Mouse (Mus musculus): ENCODE data around the gene Rybp. TPM values are rescaled to one million over a fixed set of nuclear protein-coding genes. Genes with fewer than 3 reads are reported as not detected.

The Rybp gene
- polyA plus RNA-seq, 1 experiment = 28.6 TPM

DNA sequence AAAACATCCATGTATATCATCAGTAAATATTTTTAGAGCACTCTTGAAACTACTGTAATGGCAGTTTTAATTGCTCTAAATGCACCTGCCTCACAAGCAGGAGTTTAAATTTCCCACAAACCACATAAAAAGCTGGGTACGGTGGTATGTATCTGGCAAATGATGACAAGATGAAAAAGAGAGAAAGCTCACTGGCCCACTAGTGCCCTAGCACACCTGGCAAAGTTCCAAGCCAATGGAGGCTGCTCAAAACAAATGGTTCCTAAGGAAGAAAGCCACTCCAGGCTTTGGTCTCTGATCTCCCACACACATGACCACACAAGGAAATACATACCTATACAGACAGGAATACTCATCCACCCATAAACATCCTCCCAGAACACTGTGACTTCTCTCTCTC is 31.9 kb downstream of the Rybp start:
- TF ChIP-seq POLR2A (IDR thresholded peaks at IDR 0.05; ENCODE audit: control insufficient read depth, extremely low read depth, insufficient read depth, low read length, poor library complexity) = no peak
- no peak for TF ChIP-seq CTCF (IDR thresholded peaks at IDR 0.05; ENCODE audit: borderline replicate concordance, control insufficient read depth, extremely low read depth, insufficient read depth, low read length, poor library complexity)
- peaks cover 13% of the 10 kb centered on the region for H3K4me1 ChIP-seq (replicated peaks; ENCODE audit: control insufficient read depth, insufficient read depth, low read length)
- H3K36me3 ChIP-seq (ENCODE audit: control insufficient read depth, insufficient read depth, low read length) = no peaks in the 10 kb centered on the region
- H3K27me3 ChIP-seq (ENCODE audit: control insufficient read depth, insufficient read depth, low read length) = no peaks in the 10 kb centered on the region
- 3% methylated on average over 1 of the region's 1 CpGs for WGBS
- no peak overlapping the region for H3K4me3 ChIP-seq (ENCODE audit: control insufficient read depth, insufficient read depth, low read length)
- H3K27ac ChIP-seq (ENCODE audit: control insufficient read depth, insufficient read depth, low read length) = no peak overlapping the region
- peak; percentile 44 for DNase-seq

DNA sequence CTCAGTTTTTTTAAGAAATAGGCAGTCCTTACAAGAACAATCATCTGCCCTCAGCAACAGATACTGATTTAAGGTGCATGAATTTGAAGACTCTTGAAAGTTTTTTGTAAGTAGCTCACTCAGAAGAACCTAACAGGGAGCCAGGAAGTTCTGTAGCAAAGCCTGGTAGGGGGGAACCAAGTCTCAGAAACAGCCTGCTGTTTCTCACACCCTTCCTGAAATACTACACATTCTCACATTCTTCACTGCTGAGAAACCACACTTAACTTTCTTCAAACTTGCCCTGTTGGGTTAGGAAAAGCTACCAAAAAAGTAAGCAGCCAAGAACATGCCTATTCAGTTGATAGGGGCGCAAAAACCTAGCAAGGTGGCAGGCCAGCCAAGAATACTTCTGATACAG is 32.6 kb downstream of the Rybp start:
- Histone ChIP-seq H3K27ac (ENCODE audit: control insufficient read depth, insufficient read depth, low read length) (no peak overlapping the region; the same call in 1 of the 2 replicates), H3K4me3 (ENCODE audit: control insufficient read depth, insufficient read depth, low read length) (no peak overlapping the region), H3K4me1 (replicated peaks; ENCODE audit: control insufficient read depth, insufficient read depth, low read length) (peaks cover 13% of the 10 kb centered on the region), H3K36me3 (ENCODE audit: control insufficient read depth, insufficient read depth, low read length) (no peaks in the 10 kb centered on the region), H3K27me3 (ENCODE audit: control insufficient read depth, insufficient read depth, low read length) (no peaks in the 10 kb centered on the region)
- TF ChIP-seq POLR2A (IDR thresholded peaks at IDR 0.05; ENCODE audit: control insufficient read depth, extremely low read depth, insufficient read depth, low read length, poor library complexity) (no peak), CTCF (IDR thresholded peaks at IDR 0.05; ENCODE audit: borderline replicate concordance, control insufficient read depth, extremely low read depth, insufficient read depth, low read length, poor library complexity) (no peak)
- peak; percentile 7 for DNase-seq
- 59% methylated on average over 1 of the region's 1 CpGs for WGBS

DNA sequence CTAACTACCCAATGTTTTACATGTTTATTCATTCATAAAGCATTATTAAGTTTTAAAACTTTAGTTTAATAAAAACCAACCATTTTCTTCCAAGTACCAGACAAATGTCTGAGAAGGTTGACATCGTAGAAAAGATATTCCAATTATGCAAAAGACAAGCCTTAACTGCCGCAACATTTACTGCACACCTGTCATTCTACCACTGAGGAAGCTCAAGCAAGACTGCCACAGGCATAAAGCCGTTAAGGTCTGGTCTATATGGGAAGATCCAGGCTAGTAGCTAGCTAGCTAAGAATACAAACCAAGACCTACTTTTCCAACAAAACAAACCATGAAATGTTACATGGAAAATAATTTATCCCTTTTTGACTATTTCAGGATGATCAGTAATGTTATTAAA is 42.8 kb downstream of the Rybp start:
- no peaks in the 10 kb centered on the region for H3K4me1 ChIP-seq (replicated peaks; ENCODE audit: control insufficient read depth, insufficient read depth, low read length)
- DNase-seq = no peak
- H3K27me3 ChIP-seq (ENCODE audit: control insufficient read depth, insufficient read depth, low read length) = no peaks in the 10 kb centered on the region
- H3K27ac ChIP-seq (ENCODE audit: control insufficient read depth, insufficient read depth, low read length) = no peak overlapping the region
- no peaks in the 10 kb centered on the region for H3K36me3 ChIP-seq (ENCODE audit: control insufficient read depth, insufficient read depth, low read length)
- H3K4me3 ChIP-seq (ENCODE audit: control insufficient read depth, insufficient read depth, low read length) = no peak overlapping the region
- TF ChIP-seq POLR2A (IDR thresholded peaks at IDR 0.05; ENCODE audit: control insufficient read depth, extremely low read depth, insufficient read depth, low read length, poor library complexity) = no peak
- no peak for TF ChIP-seq CTCF (IDR thresholded peaks at IDR 0.05; ENCODE audit: borderline replicate concordance, control insufficient read depth, extremely low read depth, insufficient read depth, low read length, poor library complexity)
- WGBS = 88% methylated on average over 3 of the region's 3 CpGs

DNA sequence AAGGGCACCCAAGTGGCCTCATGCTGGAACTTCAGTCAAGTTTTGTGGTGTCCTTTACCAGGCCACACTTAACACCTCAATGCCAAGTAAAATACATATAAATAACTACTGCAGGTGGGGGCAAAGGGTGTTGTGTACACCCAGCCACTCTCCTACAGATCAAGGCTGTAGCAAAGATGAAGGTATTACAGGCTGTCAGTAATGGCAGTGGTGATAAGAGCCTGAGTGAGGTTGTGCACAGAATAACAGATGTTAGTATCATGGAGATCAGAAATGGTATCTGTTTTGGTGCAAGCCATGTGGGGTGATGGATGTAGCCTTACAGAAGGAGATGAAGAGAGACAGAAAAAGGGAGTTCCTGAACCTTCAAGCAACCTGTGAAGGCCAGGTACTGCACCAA is 52.2 kb downstream of the Rybp start:
- no peak for TF ChIP-seq POLR2A (IDR thresholded peaks at IDR 0.05; ENCODE audit: control insufficient read depth, extremely low read depth, insufficient read depth, low read length, poor library complexity)
- TF ChIP-seq CTCF (IDR thresholded peaks at IDR 0.05; ENCODE audit: borderline replicate concordance, control insufficient read depth, extremely low read depth, insufficient read depth, low read length, poor library complexity) = no peak
- DNase-seq = no peak
- Histone ChIP-seq H3K36me3 (ENCODE audit: control insufficient read depth, insufficient read depth, low read length) (0 out of 2 replicates have a peak, but pooled peaks cover 5% of the 10 kb centered on the region), H3K27ac (ENCODE audit: control insufficient read depth, insufficient read depth, low read length) (no peak overlapping the region), H3K4me3 (ENCODE audit: control insufficient read depth, insufficient read depth, low read length) (no peak overlapping the region), H3K4me1 (replicated peaks; ENCODE audit: control insufficient read depth, insufficient read depth, low read length) (peaks cover 2% of the 10 kb centered on the region; the same call in 1 of the 2 replicates), H3K27me3 (ENCODE audit: control insufficient read depth, insufficient read depth, low read length) (no peaks in the 10 kb centered on the region)

DNA sequence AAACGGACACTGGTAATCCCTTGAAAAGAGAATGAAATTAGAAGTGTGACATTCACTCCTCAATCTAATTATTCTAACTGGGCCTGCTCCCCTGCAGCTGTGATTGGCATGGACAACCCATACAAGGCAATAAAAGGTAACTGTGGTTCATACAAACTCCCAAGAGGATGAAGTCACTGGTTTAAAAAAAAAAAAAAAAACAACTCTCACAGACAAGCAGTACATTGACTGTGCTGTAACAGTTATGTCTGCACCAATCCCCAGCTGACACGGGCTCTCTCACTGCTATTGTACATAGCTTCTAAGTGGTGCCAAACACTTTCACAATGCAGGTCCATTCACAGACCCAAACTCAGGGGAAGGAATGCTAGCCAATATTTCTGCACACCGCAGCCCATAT is 53.8 kb downstream of the Rybp start:
- Histone ChIP-seq H3K27me3 (ENCODE audit: control insufficient read depth, insufficient read depth, low read length) (no peaks in the 10 kb centered on the region), H3K4me3 (ENCODE audit: control insufficient read depth, insufficient read depth, low read length) (no peak overlapping the region), H3K4me1 (replicated peaks; ENCODE audit: control insufficient read depth, insufficient read depth, low read length) (peaks cover 2% of the 10 kb centered on the region; the same call in 1 of the 2 replicates), H3K36me3 (ENCODE audit: control insufficient read depth, insufficient read depth, low read length) (0 out of 2 replicates have a peak, but pooled peaks cover 5% of the 10 kb centered on the region), H3K27ac (ENCODE audit: control insufficient read depth, insufficient read depth, low read length) (no peak overlapping the region)
- DNase-seq = no peak
- 91% methylated on average over 3 of the region's 3 CpGs for WGBS
- TF ChIP-seq POLR2A (IDR thresholded peaks at IDR 0.05; ENCODE audit: control insufficient read depth, extremely low read depth, insufficient read depth, low read length, poor library complexity) (no peak), CTCF (IDR thresholded peaks at IDR 0.05; ENCODE audit: borderline replicate concordance, control insufficient read depth, extremely low read depth, insufficient read depth, low read length, poor library complexity) (no peak)

DNA sequence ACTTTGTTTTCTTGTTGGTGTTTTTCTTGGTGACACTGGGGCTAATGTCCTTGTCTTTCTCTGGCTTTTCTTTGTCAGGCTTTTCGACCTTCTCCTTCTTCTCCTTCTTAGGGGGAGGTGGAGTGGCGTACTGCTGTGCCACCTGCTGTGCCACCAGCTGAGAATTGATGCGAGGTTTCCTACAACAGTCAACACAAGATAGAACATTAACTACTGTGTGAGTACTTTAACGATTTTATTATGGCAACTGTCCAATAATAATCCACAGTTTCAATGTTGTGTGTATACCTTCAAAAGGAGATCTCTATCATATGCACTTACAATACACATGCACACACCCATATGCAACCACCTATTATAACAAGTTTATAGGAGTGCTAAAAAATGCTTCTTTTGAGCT is 54.2 kb downstream of the Rybp start:
- Histone ChIP-seq H3K4me1 (replicated peaks; ENCODE audit: control insufficient read depth, insufficient read depth, low read length) (peaks cover 2% of the 10 kb centered on the region; the same call in 1 of the 2 replicates), H3K27ac (ENCODE audit: control insufficient read depth, insufficient read depth, low read length) (no peak overlapping the region), H3K27me3 (ENCODE audit: control insufficient read depth, insufficient read depth, low read length) (no peaks in the 10 kb centered on the region), H3K4me3 (ENCODE audit: control insufficient read depth, insufficient read depth, low read length) (no peak overlapping the region), H3K36me3 (ENCODE audit: control insufficient read depth, insufficient read depth, low read length) (0 out of 2 replicates have a peak, but pooled peaks cover 5% of the 10 kb centered on the region)
- DNase-seq = no peak
- no peak for TF ChIP-seq CTCF (IDR thresholded peaks at IDR 0.05; ENCODE audit: borderline replicate concordance, control insufficient read depth, extremely low read depth, insufficient read depth, low read length, poor library complexity)
- TF ChIP-seq POLR2A (IDR thresholded peaks at IDR 0.05; ENCODE audit: control insufficient read depth, extremely low read depth, insufficient read depth, low read length, poor library complexity) = no peak
- WGBS = 69% methylated on average over 4 of the region's 4 CpGs

DNA sequence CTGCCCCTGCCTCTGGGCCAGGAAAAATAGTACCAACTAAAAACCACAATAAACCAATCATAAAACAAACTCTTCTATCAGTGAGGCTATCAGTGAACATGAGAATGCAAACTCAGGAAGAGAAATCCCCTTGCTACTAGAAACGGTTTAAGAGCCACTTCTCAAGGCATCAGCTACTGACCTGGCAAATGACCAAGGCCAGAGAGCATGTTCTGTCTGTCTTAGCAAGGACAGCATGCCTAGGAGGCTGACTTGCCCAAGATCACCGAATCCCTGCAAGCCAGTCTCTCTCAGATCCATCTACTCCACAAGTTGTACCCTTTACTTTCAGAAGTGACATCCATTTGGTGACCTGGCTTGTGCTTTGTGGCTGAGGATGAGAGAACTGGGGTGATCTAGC is 61.1 kb downstream of the Rybp start:
- Histone ChIP-seq H3K36me3 (ENCODE audit: control insufficient read depth, insufficient read depth, low read length) (no peaks in the 10 kb centered on the region), H3K4me3 (ENCODE audit: control insufficient read depth, insufficient read depth, low read length) (no peak overlapping the region), H3K4me1 (replicated peaks; ENCODE audit: control insufficient read depth, insufficient read depth, low read length) (no peaks in the 10 kb centered on the region), H3K27me3 (ENCODE audit: control insufficient read depth, insufficient read depth, low read length) (no peaks in the 10 kb centered on the region), H3K27ac (ENCODE audit: control insufficient read depth, insufficient read depth, low read length) (no peak overlapping the region)
- no peak for DNase-seq
- 87% methylated on average over 2 of the region's 2 CpGs for WGBS
- TF ChIP-seq CTCF (IDR thresholded peaks at IDR 0.05; ENCODE audit: borderline replicate concordance, control insufficient read depth, extremely low read depth, insufficient read depth, low read length, poor library complexity) (no peak), POLR2A (IDR thresholded peaks at IDR 0.05; ENCODE audit: control insufficient read depth, extremely low read depth, insufficient read depth, low read length, poor library complexity) (no peak)

Data from thymus, adult 2 months (tissue).